Mouse (Mus musculus): Measurements from ENCODE around the gene Mfsd4b5.
A peak's percentile ranks its signal among the peaks of the same experiment; 100 is the strongest.
"Not testable (repeated sequence)": the region's sequence is repeated elsewhere in the genome, so short reads cannot be mapped to it uniquely, and the experiment has no call there.

Mfsd4b5 gene

DNA sequence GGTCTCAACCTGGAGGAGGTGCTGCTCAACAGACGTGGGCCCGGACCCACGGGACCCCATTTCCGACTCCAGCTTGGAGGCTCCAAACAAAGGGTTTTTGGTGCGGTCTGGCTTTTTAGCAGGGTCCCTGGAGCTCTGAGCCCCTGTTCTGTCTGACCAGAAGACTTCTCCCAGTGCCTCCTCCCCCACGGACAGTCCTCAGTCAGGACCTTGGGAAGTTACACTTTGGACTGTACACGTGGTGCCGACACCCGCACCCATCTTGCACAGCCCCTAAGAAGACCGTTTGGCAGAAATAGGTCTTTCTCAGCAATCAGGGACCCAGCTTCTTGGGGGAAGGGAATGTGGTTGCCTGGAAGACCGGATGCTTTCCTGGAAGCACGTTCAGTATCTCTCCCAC, at the start of gene Mfsd4b5:
Gene Mfsd4b5, minus strand, starts transcription at position 181 of the 400 bp plus-strand sequence.
- no peak for DNase-seq

- DNase-seq, result no peak
These were observed 48.5 kb upstream of the Mfsd4b5 start for GRCm38 (mm10) chr10:40034956-40035355.

GRCm38 (mm10) chr10:40032897-40033296, 46.5 kb upstream of the Mfsd4b5 start:
- DNase-seq, result no peak

- DNase-seq, result no peak
These were observed 44.3 kb upstream of the Mfsd4b5 start for GRCm38 (mm10) chr10:40030716-40031115.

- DNase-seq, result no peak
These were observed 43.2 kb upstream of the Mfsd4b5 start for GRCm38 (mm10) chr10:40029610-40030009.

DNA sequence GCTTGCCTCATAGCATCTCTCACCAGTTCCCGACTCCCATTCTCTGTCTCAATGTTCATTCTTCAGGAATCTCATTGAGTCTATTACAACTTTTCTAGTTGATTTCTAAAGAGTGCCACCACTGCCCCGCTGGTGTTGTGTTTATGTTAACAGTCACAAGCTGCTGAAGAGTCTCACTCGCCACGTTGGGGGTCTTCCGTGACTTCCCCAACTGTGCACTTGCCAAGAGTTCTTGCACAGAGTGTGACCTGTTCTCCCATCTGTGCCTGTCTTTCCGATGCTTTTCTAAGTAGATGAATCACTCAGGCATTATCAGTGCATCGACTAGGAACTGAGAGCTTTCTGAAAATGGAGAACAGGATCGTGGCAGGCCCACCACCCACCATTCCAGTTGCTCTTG, 41.6 kb upstream of the Mfsd4b5 start:
- DNase-seq, result no peak

DNA sequence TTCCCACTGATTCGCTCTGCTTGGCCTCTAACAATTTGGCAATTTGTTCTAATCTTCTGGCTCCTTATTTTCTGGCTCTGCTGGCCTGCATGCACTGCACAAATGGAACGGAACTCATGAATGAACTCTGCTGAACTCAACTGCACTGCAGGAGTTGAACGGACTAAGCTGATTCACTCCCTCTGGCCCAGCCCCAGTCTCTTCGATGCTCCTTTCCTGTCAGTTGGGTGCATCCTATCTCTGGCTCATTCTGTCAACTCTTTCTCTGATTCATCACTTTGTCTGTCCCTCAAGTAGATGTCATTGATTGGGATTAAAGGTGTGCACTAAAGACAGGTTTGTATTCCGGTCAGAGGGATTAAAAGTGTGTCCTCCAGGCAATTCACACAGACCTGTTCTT, 40.1 kb upstream of the Mfsd4b5 start:
- no peak for DNase-seq

DNA sequence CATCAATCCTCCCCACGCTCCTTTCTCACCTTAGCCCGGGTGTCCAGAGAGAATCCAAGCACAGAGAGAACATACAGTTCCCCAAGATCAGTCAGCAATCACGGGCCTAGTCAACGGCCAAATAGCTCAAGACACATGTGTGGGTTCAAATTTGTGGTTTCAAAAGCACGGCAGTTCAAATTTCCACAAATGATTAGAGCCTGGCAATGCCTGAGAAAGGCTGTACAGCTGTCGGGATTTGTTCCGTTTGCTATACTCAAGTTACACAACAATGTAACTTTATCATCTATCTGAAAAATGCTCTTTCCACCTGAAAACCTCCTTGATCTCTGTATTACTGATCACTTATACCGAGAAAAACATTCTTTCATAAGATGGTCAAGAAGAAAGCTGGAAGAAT, 39.1 kb upstream of the Mfsd4b5 start:
- DNase-seq, result no peak

DNA sequence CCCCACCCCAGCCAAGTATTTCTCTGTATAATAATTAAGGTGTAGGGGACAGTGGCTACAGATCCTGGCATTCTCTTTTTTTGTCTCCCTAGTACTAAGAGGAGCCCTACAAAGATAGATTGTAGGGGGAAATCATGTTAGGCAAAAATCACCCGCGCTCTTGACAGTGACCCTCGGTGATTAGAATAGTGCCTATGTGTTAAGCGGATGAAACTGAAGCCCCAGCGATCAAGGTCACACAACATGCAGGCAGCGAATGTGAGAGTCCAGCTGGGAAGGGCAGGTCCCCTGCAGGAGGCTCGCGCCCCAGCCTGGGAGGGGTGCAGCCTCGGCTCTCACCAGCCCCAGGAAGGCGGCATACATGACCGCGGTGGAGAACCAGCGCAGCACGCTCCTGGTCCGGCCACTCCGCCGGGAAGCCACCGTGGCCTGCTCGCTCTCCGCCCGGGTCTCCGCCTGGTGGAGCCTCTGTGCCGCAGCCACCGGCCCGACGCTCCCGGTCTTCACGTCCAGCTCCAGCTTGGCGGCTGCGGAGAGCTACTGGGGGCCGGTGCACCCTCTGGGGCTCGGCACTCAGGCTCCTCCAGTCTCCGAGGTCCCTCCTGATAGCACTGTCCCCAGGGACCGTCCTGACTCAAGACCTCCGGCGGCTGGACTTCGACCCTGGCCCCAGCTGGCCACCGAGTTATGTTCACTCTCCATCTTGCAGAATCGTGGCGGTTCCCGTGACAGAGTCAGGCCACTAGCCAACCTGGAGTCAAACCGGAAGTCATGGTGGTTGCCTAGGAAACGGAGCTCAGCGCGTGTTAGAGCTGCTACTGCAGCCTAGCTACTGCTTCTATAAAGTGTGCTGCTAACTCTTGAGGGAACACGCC, 38.3 kb upstream of the Mfsd4b5 start, which contains the start of gene Mfsd4b1:
Gene Mfsd4b1, minus strand, starts transcription at position 715 of the 875 bp plus-strand sequence.
- peak; percentile 47 to 72 for DNase-seq

DNA sequence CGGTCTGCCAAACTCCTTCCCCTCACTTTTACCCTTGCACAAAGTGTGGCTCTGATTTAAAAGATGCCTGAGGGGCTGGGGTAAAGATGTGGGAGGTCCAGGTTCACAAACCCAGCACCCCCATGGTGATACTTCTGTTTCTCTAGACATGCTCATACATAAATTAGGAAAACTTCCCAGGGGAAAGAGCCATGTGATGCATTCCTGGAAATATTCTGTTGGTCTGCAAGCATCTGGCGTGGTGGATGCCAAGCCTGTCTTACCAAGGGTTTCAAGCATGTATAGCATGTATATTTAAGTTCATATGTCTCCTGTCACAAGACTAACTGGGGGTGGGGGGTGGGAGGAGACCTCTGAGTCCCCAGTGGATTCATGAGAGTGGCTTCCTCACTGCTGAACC, 34.0 kb upstream of the Mfsd4b5 start:
- DNase-seq, result no peak

- DNase-seq, result no peak
These were observed 33.0 kb upstream of the Mfsd4b5 start for GRCm38 (mm10) chr10:40019492-40019891.

DNA sequence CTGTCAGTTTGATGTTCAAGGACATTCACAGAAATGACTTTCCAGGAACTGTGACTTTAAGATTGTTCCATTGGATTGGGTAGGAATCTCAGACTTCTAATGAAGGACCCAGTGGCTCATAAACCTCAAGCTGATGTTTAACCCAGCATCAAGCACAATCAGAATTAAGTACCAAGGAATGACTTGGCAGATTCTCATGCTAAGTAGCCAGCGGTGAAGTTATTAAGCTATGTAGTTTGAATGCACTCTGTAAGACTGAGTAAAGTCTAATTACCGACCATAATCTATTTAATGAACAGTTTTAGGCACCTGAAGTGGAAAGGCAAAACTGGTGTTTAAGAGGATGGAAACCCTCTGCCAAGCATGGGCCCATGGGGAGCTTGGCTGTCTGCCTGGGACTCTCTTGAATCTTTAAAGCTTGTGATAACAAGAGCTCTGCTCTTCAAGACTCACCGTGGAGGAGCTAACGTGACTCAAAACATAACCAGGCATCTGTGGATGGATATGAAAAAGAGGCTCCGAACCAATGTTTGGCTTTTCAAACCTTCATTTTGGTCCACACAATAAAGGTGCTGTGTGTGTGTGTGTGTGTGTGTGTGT, 31.9 kb upstream of the Mfsd4b5 start:
- DNase-seq, result no peak

DNA sequence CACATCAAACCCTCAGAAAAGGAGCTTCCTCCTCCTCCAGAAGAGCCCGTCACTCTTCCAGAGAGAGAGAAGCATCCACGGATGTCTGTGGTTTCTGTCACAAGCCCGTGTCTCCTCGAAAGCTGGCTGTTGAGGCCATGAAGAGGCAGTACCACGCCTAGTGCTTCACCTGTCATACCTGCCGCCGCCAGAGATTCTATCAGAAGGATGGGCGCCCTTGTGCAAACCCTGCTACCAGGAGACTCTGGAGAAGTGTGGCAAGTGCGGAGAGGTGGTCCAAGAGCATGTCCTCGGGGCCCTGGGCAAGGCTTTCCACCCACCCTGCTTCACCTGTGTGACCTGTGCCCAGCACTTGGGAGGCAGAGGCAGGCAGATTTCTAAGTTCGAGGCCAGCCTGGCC, 23.1 kb upstream of the Mfsd4b5 start:
- DNase-seq, result no peak

DNA sequence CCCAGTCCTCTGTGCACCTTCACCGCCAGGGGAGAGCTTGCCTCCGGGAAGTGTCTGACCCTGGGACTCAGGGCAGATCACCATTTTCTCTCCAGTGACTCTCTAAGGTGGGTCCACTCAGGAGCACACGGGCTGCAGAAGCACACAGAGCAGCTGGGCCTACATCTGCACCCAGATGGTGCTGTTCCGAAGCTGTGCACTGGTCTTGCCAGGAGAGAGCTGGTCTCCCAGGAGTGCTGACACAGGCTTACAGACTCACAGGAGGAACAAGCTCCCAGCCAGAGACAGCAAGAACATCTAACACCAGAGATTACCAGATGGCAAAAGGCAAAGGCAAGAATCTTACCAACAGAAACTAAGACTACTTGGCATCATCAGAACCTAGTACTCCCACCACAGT, 22.4 kb upstream of the Mfsd4b5 start:
- DNase-seq, result not testable (repeated sequence)

DNA sequence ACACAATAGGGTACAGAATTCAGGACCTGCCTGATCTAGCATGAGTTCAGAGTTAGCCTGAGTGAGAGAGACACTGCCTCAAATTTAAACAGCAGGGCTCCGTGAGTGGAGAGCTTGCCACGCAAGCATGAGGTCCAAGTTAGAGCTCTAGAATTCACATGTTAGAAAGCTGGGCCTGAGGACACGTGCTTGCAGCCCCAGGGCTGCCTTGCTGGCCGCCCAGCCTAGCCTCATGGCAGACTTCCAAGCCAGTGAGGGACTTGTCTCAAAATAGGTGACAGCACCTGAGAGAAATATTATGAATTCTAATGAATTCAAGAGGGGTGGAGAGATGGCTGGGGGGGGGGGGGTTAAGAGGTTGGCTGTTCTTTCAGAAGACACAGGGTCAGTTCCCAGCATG, 21.5 kb upstream of the Mfsd4b5 start:
- no peak for DNase-seq

DNA sequence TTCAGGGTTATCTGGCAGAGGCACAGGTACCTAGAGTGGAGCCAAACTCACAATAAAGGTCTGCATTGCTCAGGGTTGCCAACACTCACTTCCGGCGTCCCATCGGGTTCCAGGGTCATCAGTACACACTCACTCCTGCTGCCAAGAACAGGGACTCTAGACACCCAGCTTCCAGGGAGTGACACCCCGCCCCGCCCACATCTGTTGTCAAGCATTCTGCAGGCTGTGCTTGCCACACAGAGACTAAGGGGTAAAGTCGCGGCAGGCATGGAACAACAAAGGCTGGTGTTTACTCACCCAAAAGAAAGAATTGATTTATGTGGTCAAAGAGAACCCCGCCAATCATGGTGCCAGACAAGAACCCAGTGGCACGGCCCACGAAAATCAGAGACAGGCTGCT, 20.5 kb upstream of the Mfsd4b5 start:
- no peak for DNase-seq

DNA sequence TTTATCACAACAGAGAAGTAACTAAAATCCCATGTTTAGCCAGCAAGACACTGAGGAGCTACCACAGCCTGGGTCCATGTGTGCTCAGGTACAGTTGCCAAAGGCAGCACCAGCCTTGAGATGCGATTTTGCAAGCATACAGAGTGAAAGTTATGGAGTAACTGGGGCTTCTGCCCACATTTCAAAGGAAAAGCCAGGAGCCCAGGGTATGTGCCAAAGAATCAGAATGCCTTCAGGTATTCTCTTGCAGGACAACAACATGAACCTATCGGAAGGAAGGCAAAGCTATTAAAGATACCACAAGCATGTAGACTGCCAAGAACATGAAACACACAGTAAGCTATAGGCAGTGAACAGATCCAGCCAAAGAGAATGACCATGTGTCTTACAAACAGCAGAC, 14.3 kb upstream of the Mfsd4b5 start:
- no peak for DNase-seq

DNA sequence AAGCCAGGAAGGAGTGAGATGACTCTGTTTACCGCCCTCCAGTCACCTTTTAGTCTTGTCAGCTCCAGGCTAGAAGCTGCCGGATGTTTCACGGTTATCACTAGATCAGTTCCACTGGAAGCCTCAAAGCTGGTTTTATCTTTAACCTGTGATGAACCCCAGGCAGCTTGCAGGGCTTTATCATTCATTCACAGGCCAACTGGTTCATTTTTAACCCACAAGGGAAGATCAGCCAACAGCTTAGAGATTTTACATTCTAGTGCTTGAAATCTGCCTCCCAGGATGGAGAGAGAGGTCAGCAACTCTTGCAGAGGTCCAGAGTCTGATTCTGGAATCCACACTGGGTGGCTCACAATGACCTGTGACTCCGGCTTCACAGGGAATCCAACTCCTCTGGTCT, 4.7 kb upstream of the Mfsd4b5 start:
- peak in 1 of 2 experiments; percentile 30 for DNase-seq

DNA sequence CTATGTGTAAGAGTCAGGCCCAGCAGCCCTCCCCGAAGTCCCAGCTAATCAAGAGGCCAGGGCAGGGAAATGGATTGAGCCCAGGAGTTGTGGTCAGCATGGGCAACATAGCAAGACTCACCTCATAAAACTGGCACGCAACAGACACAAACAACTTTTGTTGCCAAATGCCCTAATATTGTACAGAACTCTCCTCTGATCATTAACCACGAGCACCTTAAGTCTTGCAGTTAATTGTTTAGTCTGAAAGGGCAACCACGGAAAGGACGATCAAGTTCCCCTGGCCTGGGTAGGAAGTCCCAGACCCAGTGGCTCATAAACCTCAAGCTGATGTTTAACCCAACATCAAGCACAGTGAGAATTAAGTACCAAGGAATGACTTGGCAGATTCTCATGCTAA, 3.8 kb downstream of the Mfsd4b5 start:
- DNase-seq, result no peak

GRCm38 (mm10) chr10:39978231-39978630, 8.2 kb downstream of the Mfsd4b5 start:
- no peak for DNase-seq

- no peak for DNase-seq
These were observed 9.1 kb downstream of the Mfsd4b5 start for GRCm38 (mm10) chr10:39977346-39977745.

- no peak for DNase-seq
These were observed 10.7 kb downstream of the Mfsd4b5 start for GRCm38 (mm10) chr10:39975771-39976170.

GRCm38 (mm10) chr10:39974982-39975381, 11.5 kb downstream of the Mfsd4b5 start:
- no peak for DNase-seq

DNA sequence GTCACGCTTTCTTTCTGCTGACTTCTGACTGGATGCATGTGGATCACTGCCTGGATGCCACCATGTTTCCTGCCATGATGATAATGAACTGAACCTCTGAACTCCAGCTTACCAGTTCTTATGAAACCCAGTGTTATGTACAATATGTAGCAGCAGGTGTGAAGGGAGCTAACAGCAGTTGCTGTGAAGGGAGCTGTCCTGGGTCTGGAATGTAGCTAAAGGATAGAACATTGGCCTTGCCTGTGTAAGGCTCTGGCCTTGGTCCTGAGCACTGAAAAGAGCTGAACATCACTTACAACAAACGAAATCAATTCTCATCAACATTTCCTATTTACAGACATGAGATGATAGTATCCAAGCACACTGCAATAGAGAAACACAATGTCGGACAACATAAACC, 18.9 kb downstream of the Mfsd4b5 start:
- no peak for DNase-seq

All from thymus, adult 18-20 months (tissue).